Mouse (Mus musculus) MEL (cell line): Measurements from ENCODE around the gene AB124611. TPM values are rescaled to one million over a fixed set of nuclear protein-coding genes. Genes with fewer than 3 reads are reported as not detected.

Source experiments
- DNase-seq: peaks from one replicate; pipeline ENCODE4 v3.0.0; 2011; ENCODE audit warnings: low read depth, low spot score
- H3K27ac ChIP-seq: 2 replicates; pipeline ENCODE4 v1.5.1; 2012; ENCODE audit warnings: low read depth, mild to moderate bottlenecking, control low read depth, low read length, moderate library complexity; ENCODE audit not compliant: control insufficient read depth
- H3K27me3 ChIP-seq, 2 experiments: fragments of 150-350 bp in 1 of 2; sonication (generic) in 1 of 2; 2 replicates each; pipeline ENCODE4 v1.6.1; 2012; ENCODE audit warnings: low read length in 2 of 2, mild to moderate bottlenecking in 2 of 2, improper control_type of control experiment in 1 of 2, moderate library complexity in 1 of 2; ENCODE audit not compliant: insufficient read depth in 2 of 2, control insufficient read depth in 1 of 2
- H3K36me3 ChIP-seq, 2 experiments: 2 replicates each; pipeline ENCODE4 v1.6.1; 2012 to 2014; ENCODE audit warnings: low read length in 2 of 2, improper control_type of control experiment in 1 of 2, inconsistent platforms in 1 of 2, mild to moderate bottlenecking in 1 of 2; ENCODE audit not compliant: insufficient read depth in 2 of 2, control insufficient read depth in 1 of 2
- H3K4me1 ChIP-seq, 2 experiments: fragments of 150-350 bp in 1 of 2; sonication (generic) in 1 of 2; 2 replicates each; pipeline ENCODE4 v1.6.1; 2012; ENCODE audit warnings: low read length in 2 of 2, improper control_type of control experiment in 1 of 2, mild to moderate bottlenecking in 1 of 2; ENCODE audit not compliant: insufficient read depth in 2 of 2, control insufficient read depth in 1 of 2
- H3K4me3 ChIP-seq, 2 experiments: fragments of 150-350 bp in 1 of 2; sonication (generic) in 1 of 2; 2 replicates each; pipeline ENCODE4 v1.5.1; 2012; ENCODE audit warnings: low read depth in 2 of 2, low read length in 2 of 2, mild to moderate bottlenecking in 2 of 2, moderate library complexity in 2 of 2, control low read depth in 1 of 2, improper control_type of control experiment in 1 of 2; ENCODE audit not compliant: control insufficient read depth in 1 of 2, insufficient read depth in 1 of 2
- H3K79me2 ChIP-seq: 2 replicates; pipeline ENCODE4 v1.6.1; 2012; ENCODE audit warnings: mild to moderate bottlenecking, low read length, moderate library complexity; ENCODE audit not compliant: control insufficient read depth, poor library complexity, insufficient read depth
- H3K9ac ChIP-seq: 2 replicates; pipeline ENCODE4 v1.6.1; 2012; ENCODE audit warnings: low read depth, mild to moderate bottlenecking, control low read depth, low read length, moderate library complexity; ENCODE audit not compliant: control insufficient read depth, poor library complexity, severe bottlenecking
- H3K9me3 ChIP-seq: fragments of 150-350 bp; sonication (generic); replicated peaks from 2 replicates; pipeline ENCODE4 v1.6.1; 2012; ENCODE audit warnings: mild to moderate bottlenecking, low read length, improper control_type of control experiment, moderate library complexity; ENCODE audit not compliant: insufficient read depth
- BHLHE40 ChIP-seq: IDR thresholded peaks from 2 replicates; pipeline ENCODE4 v1.6.1; 2012; ENCODE audit warnings: low read depth, mild to moderate bottlenecking, inconsistent platforms, low read length, improper control_type of control experiment, borderline replicate concordance
- CHD1 ChIP-seq: IDR thresholded peaks from 2 replicates; pipeline ENCODE4 v1.6.1; 2012; ENCODE audit warnings: low read depth, mild to moderate bottlenecking, inconsistent platforms, low read length, improper control_type of control experiment
- CTCF ChIP-seq, 3 experiments: IDR thresholded peaks in 2 of 3; conservative IDR thresholded peaks in 1 of 3; 2 replicates each; pipeline ENCODE4 v1.5.1; 2011 to 2012; ENCODE audit warnings: low read length in 3 of 3, low read depth in 2 of 3, mild to moderate bottlenecking in 2 of 3, improper control_type of control experiment in 1 of 3, inconsistent platforms in 1 of 3, mixed read lengths in 1 of 3, moderate library complexity in 1 of 3; ENCODE audit not compliant: control insufficient read depth in 1 of 3, insufficient read depth in 1 of 3, poor library complexity in 1 of 3, severe bottlenecking in 1 of 3
- ELF1 ChIP-seq: IDR thresholded peaks from 2 replicates; pipeline ENCODE4 v1.6.1; 2014; ENCODE audit warnings: low read depth, mild to moderate bottlenecking, inconsistent platforms, low read length, improper control_type of control experiment, moderate library complexity
- GABPA ChIP-seq: IDR thresholded peaks from 2 replicates; pipeline ENCODE4 v1.6.1; 2012; ENCODE audit warnings: low read depth, mild to moderate bottlenecking, inconsistent platforms, low read length, improper control_type of control experiment, moderate library complexity
- GATA1 ChIP-seq: IDR thresholded peaks from 2 replicates; pipeline ENCODE4 v1.6.1; 2011; ENCODE audit warnings: low read depth, low read length, improper control_type of control experiment
- KAT2A ChIP-seq: conservative IDR thresholded peaks from 2 replicates; pipeline ENCODE4 v1.6.1; 2012; ENCODE audit warnings: low read depth, low read length, improper control_type of control experiment, inconsistent platforms
- MAX ChIP-seq: IDR thresholded peaks from 2 replicates; pipeline ENCODE4 v1.6.1; 2011; ENCODE audit warnings: low read length, improper control_type of control experiment
- NELFE ChIP-seq: IDR thresholded peaks from 2 replicates; pipeline ENCODE4 v1.6.1; 2011; ENCODE audit warnings: low read depth, low read length, improper control_type of control experiment
- POLR2A ChIP-seq, 2 experiments: IDR thresholded peaks; 2 replicates each; pipeline ENCODE4 v1.6.1; 2011 to 2012; ENCODE audit warnings: low read length in 2 of 2, mild to moderate bottlenecking in 2 of 2, control low read depth in 1 of 2, improper control_type of control experiment in 1 of 2, low read depth in 1 of 2, moderate library complexity in 1 of 2; ENCODE audit not compliant: control insufficient read depth in 1 of 2, insufficient read depth in 1 of 2, poor library complexity in 1 of 2
- POLR2AphosphoS2 ChIP-seq: IDR thresholded peaks from 2 replicates; pipeline ENCODE4 v1.6.1; 2011; ENCODE audit warnings: low read length, improper control_type of control experiment
- RCOR1 ChIP-seq: IDR thresholded peaks from 2 replicates; pipeline ENCODE4 v1.6.1; 2012; ENCODE audit warnings: low read depth, mild to moderate bottlenecking, inconsistent platforms, low read length, improper control_type of control experiment
- SIN3A ChIP-seq: IDR thresholded peaks from 2 replicates; pipeline ENCODE4 v1.6.1; 2012; ENCODE audit warnings: low read length, improper control_type of control experiment, inconsistent platforms
- TCF12 ChIP-seq: IDR thresholded peaks from 2 replicates; pipeline ENCODE4 v1.6.1; 2014; ENCODE audit warnings: low read depth, mild to moderate bottlenecking, inconsistent platforms, low read length, improper control_type of control experiment, moderate library complexity
- UBTF ChIP-seq: IDR thresholded peaks from 2 replicates; pipeline ENCODE4 v1.6.1; 2012; ENCODE audit warnings: low read depth, mild to moderate bottlenecking, inconsistent platforms, low read length, improper control_type of control experiment, moderate library complexity, borderline replicate concordance; ENCODE audit not compliant: insufficient read depth
- ZC3H11A ChIP-seq: IDR thresholded peaks from 2 replicates; pipeline ENCODE4 v1.6.1; 2012; ENCODE audit warnings: low read depth, mild to moderate bottlenecking, inconsistent platforms, low read length, improper control_type of control experiment
- ZNF384 ChIP-seq: IDR thresholded peaks from 2 replicates; pipeline ENCODE4 v1.6.1; 2012; ENCODE audit warnings: low read depth, mild to moderate bottlenecking, inconsistent platforms, low read length, improper control_type of control experiment
- polyA plus RNA-seq, 2 experiments: library from polyadenylated mRNA; stranded (reverse) in 1 of 2; unstranded in 1 of 2; fragments of >175 nt in 1 of 2; fragments of >200 nt in 1 of 2; gene quantifications; 2 replicates each; pipeline versions ENCODE4 v1.2.1 to v1.2.4; 2012; ENCODE audit warnings: low replicate concordance in 2 of 2, low read depth in 1 of 2; ENCODE audit not compliant: insufficient read length in 2 of 2, insufficient read depth in 1 of 2, missing spikeins in 1 of 2
- total RNA-seq: library from RNA; depleted of rRNA; stranded (reverse); fragments of 300-350 nt; gene quantifications from 2 replicates; pipeline ENCODE4 v1.2.3, GENCODE M21; 2012

The AB124611 gene
- total and polyA plus RNA-seq, 3 experiments = 55.2 to 58.7 TPM; not detected in 1

- no peaks in the 10 kb centered on the region for H3K79me2 ChIP-seq
- H3K9me3 ChIP-seq = no peaks in the 10 kb centered on the region
- no peaks in the 10 kb centered on the region for H3K4me1 ChIP-seq
- no peak overlapping the region for H3K4me3 ChIP-seq
- no peak overlapping the region for H3K27ac ChIP-seq
- DNase-seq = no peak
- H3K9ac ChIP-seq = no peak overlapping the region
- TF ChIP-seq CTCF (IDR thresholded peaks at IDR 0.05 in 2 of 3, conservative IDR thresholded peaks at IDR 0.05 in 1 of 3; ENCODE audit: control insufficient read depth in 1 of 3, insufficient read depth in 1 of 3, low read depth in 2 of 3, low read length in 3 of 3, poor library complexity in 1 of 3, severe bottlenecking in 1 of 3) = no peak
- 0 out of 2 replicates have a peak, but pooled peaks have one; percentile 29 for TF ChIP-seq POLR2AphosphoS2
- TF ChIP-seq MAX = no peak
- peak in 1 of 2 experiments; percentile 22; a peak in 1 of 4 replicates for TF ChIP-seq POLR2A (IDR thresholded peaks at IDR 0.05; ENCODE audit: control insufficient read depth in 1 of 2, insufficient read depth in 1 of 2, low read depth in 1 of 2, low read length in 2 of 2, poor library complexity in 1 of 2)
- TF ChIP-seq KAT2A = no peak
- no peak for TF ChIP-seq ELF1
- no peak for TF ChIP-seq ZC3H11A
- no peak for TF ChIP-seq ZNF384
- TF ChIP-seq NELFE = 0 out of 2 replicates have a peak, but pooled peaks have one; percentile 18
- no peak for TF ChIP-seq GATA1
- TF ChIP-seq SIN3A = no peak
- no peak for TF ChIP-seq BHLHE40
- TF ChIP-seq, all 39 proteins: peak for 3
- Histone ChIP-seq H3K36me3 (peaks cover 0 to 15% of the 10 kb centered on the region in 2 experiments; a peak in 2 of 4 replicates), H3K27me3 (no peaks in the 10 kb centered on the region)
These were observed 29.5 kb upstream of the AB124611 start for GRCm38 (mm10) chr9:21496308-21497049.

GRCm38 (mm10) chr9:21497050-21497542 is 28.9 kb upstream of the AB124611 start:
- Histone ChIP-seq H3K27ac (no peak overlapping the region), H3K9ac (no peak overlapping the region)

More at GRCm38 (mm10) chr9:21497050-21497542, 28.9 kb upstream of the AB124611 start:
- Histone ChIP-seq H3K27me3 (no peaks in the 10 kb centered on the region), H3K36me3 (peaks cover 0 to 15% of the 10 kb centered on the region in 2 experiments; a peak in 2 of 4 replicates), H3K79me2 (no peaks in the 10 kb centered on the region), H3K9me3 (no peaks in the 10 kb centered on the region), H3K4me1 (no peaks in the 10 kb centered on the region), H3K4me3 (no peak overlapping the region)
- no peak for DNase-seq
- TF ChIP-seq POLR2A (IDR thresholded peaks at IDR 0.05; ENCODE audit: control insufficient read depth in 1 of 2, insufficient read depth in 1 of 2, low read depth in 1 of 2, low read length in 2 of 2, poor library complexity in 1 of 2) (no peak; a peak in 1 of 4 replicates), CHD1 (no peak), TCF12 (no peak), GABPA (no peak), POLR2AphosphoS2 (0 out of 2 replicates have a peak, but pooled peaks have one; percentile 11), MAX (no peak), RCOR1 (no peak), UBTF (no peak)
